Mouse (Mus musculus): ENCODE measurements around the gene Creb5. TPM values are rescaled to one million over a fixed set of nuclear protein-coding genes. Genes with fewer than 3 reads are reported as not detected.
A peak's percentile ranks its signal among the peaks of the same experiment; 100 is the strongest.

Creb5 gene
- polyA plus RNA-seq, 1 experiment from 2014 or later, result 4.2 TPM

DNA sequence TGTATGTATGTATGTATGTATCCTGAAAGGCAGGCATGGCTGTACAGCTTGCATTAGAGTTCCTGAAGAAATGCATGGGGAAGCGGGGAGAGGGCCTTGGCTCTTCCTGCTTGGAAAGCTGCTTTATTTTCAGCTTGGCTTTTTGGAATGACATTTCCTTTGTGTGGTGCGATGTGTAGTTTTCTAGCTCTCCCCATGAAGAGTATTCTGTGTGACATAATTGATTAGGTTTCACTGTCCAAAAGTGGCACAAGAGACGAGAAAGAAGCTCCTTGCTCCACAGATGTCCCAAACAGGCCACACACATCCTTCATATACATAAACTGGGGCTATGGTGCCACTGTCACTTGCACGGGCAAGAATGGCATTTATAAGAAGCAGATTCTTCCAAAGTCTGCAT lies 288.1 kb downstream of the Creb5 start:
- Histone ChIP-seq H3K4me1 (replicated peaks; ENCODE audit: control insufficient read depth, insufficient read depth, low read length) (peaks cover 16% of the 10 kb centered on the region), H3K27me3 (ENCODE audit: control insufficient read depth, insufficient read depth, low read length) (no peaks in the 10 kb centered on the region), H3K27ac (no peak overlapping the region), H3K9ac (no peak overlapping the region), H3K9me3 (ENCODE audit: control insufficient read depth, low read length) (no peaks in the 10 kb centered on the region), H3K4me2 (replicated peaks) (peak overlapping the region; percentile 47), H3K36me3 (replicated peaks; ENCODE audit: control insufficient read depth, insufficient read depth) (no peaks in the 10 kb centered on the region), H3K4me3 (replicated peaks; ENCODE audit: low read length) (no peak overlapping the region)
- 64% methylated on average over 4 of the region's 4 CpGs for WGBS
- DNase-seq (ENCODE audit: low spot score) (no peak), ATAC-seq (ENCODE audit: low FRiP score) (no peak)

DNA sequence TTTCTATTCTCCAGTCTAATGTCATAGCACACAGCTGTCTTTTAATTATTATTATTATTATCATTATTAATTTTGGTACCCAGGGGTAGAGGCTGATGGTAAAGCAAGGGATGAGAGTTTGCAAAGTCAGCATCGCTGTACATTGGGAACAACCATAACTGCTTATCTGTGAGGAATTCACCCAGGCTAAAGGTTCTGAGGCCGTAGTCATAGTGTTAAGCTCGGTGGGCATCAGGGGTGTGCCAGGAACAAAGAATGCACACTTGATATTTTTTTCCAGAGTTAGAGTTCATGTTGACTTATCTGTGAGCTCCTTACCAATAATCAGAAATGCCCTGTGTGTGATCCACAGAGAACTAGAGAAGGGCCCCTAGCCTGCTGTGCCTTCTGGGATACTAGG lies 288.8 kb downstream of the Creb5 start:
- Histone ChIP-seq H3K4me3 (replicated peaks; ENCODE audit: low read length) (no peak overlapping the region), H3K27ac (no peak overlapping the region), H3K9ac (no peak overlapping the region), H3K4me1 (replicated peaks; ENCODE audit: control insufficient read depth, insufficient read depth, low read length) (peaks cover 16% of the 10 kb centered on the region), H3K4me2 (replicated peaks) (no peak overlapping the region), H3K27me3 (ENCODE audit: control insufficient read depth, insufficient read depth, low read length) (no peaks in the 10 kb centered on the region), H3K36me3 (replicated peaks; ENCODE audit: control insufficient read depth, insufficient read depth) (no peaks in the 10 kb centered on the region), H3K9me3 (ENCODE audit: control insufficient read depth, low read length) (no peaks in the 10 kb centered on the region)
- ATAC-seq (ENCODE audit: low FRiP score) (no peak), DNase-seq (ENCODE audit: low spot score) (no peak)
- WGBS, result 97% methylated on average over 3 of the region's 3 CpGs

DNA sequence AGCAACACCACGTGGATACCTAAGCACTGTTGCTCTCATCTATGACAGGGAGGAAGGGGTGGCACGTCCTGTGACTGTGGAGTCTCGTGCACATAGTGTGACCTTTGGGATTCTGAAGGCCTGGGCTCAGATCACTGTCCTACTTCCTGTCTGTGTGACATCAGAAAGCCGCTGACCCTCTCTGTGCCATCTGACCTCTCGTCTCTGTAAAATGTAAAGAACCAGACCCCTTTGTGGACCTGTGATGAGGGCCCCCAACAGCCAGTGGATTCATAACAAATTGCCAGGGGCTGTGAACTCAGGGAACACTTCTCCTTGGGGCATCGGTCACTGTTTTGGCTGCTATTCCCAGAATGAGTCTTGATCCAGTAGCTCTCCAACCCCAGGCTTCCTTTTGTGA lies 289.8 kb downstream of the Creb5 start:
- WGBS, result 83% methylated on average over 6 of the region's 6 CpGs
- Histone ChIP-seq H3K4me1 (replicated peaks; ENCODE audit: control insufficient read depth, insufficient read depth, low read length) (peaks cover 16% of the 10 kb centered on the region), H3K9me3 (ENCODE audit: control insufficient read depth, low read length) (no peaks in the 10 kb centered on the region), H3K9ac (no peak overlapping the region), H3K4me2 (replicated peaks) (no peak overlapping the region), H3K27me3 (ENCODE audit: control insufficient read depth, insufficient read depth, low read length) (no peaks in the 10 kb centered on the region), H3K27ac (no peak overlapping the region), H3K36me3 (replicated peaks; ENCODE audit: control insufficient read depth, insufficient read depth) (no peaks in the 10 kb centered on the region), H3K4me3 (replicated peaks; ENCODE audit: low read length) (no peak overlapping the region)
- no peak for ATAC-seq (ENCODE audit: low FRiP score)
- DNase-seq (ENCODE audit: low spot score), result no peak

DNA sequence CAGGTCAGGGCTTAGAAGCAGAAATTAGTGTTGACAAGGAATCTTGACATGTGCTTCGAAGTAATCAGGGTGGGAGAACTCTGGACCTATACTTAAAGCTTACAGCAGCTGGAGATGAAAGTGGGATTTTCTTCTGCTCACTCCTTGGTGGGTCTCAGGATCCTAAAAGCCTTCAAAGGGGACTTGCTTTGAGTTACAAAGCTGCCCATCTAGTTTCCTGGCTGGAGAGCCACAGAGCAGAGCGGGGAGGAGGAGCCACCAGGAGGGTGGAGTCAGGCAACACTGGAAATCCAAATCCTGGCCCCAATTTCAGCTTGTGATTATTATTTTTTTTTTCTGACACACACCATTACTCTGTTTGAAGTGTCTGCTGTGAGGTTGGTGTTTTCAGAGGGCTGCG lies 290.7 kb downstream of the Creb5 start:
- H3K9me3 ChIP-seq (ENCODE audit: control insufficient read depth, low read length), result no peaks in the 10 kb centered on the region
- H3K4me3 ChIP-seq (replicated peaks; ENCODE audit: low read length), result no peak overlapping the region
- no peak overlapping the region for H3K9ac ChIP-seq
- no peak overlapping the region for H3K4me2 ChIP-seq (replicated peaks)
- no peaks in the 10 kb centered on the region for H3K36me3 ChIP-seq (replicated peaks; ENCODE audit: control insufficient read depth, insufficient read depth)
- DNase-seq (ENCODE audit: low spot score) (no peak), ATAC-seq (ENCODE audit: low FRiP score) (no peak)
- peaks cover 12% of the 10 kb centered on the region for H3K4me1 ChIP-seq (replicated peaks; ENCODE audit: control insufficient read depth, insufficient read depth, low read length)
- WGBS, result 85% methylated on average over 3 of the region's 3 CpGs
- H3K27me3 ChIP-seq (ENCODE audit: control insufficient read depth, insufficient read depth, low read length), result no peaks in the 10 kb centered on the region
- no peak overlapping the region for H3K27ac ChIP-seq

DNA sequence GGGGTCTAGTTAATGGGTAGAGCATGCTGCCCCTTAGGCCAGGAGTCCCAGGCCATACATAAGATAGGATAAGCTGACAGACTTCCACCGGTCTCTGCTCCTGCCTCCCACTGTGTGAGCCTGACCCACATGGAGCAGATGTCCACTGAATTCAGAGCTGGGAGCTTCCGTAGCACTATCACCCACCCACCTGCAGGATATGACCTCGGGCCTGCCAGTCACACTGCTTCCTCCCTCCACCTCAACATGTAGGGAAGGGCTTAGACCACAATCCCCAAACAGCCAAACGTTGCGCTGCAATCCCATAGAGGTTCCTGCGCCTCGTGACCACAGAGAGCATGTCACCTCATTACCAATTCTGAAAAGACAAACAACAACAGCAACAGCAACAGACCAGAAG lies 293.3 kb downstream of the Creb5 start:
- H3K4me1 ChIP-seq (replicated peaks; ENCODE audit: control insufficient read depth, insufficient read depth, low read length), result peaks cover 9% of the 10 kb centered on the region
- ATAC-seq (ENCODE audit: low FRiP score), result no peak
- 86% methylated on average over 7 of the region's 7 CpGs for WGBS

DNA sequence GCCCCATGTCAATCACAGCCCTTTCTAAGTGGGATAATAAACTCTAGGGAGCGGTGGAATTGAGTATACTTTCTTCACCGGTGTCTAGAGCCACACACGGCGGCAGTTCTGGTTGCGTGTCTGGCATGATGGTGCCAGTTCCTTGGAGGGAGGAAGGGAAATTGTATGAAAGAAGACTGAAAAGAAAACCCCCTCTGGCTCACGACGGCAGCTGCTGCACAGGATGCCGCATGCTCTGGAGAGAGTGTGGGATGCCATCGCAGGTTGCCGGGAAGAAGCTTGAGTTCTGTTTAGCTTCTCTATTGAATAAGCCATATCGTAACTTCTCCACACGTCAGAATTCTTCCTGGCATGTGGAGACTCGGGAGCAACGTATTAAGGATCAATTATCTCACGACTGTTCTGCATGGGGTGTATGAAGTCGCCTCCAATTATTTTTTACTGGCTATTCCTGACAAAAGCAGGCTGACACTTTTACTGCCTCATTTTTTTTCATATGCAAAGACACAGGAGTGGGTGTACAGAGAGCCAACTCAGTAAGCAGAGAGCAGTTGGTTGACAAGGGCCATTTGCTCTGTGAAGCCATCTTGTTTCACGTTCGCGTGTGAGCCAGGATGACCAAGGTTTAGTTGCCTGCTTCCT lies 296.3 kb downstream of the Creb5 start:
- no peak overlapping the region for H3K9ac ChIP-seq
- H3K4me2 ChIP-seq (replicated peaks), result peak overlapping the region; percentile 34
- no peaks in the 10 kb centered on the region for H3K36me3 ChIP-seq (replicated peaks; ENCODE audit: control insufficient read depth, insufficient read depth)
- H3K27ac ChIP-seq, result no peak overlapping the region
- H3K9me3 ChIP-seq (ENCODE audit: control insufficient read depth, low read length), result no peaks in the 10 kb centered on the region
- no peak for ATAC-seq (ENCODE audit: low FRiP score)
- H3K4me3 ChIP-seq (replicated peaks; ENCODE audit: low read length), result no peak overlapping the region
- WGBS, result 37% methylated on average over 19 of the region's 19 CpGs
- H3K27me3 ChIP-seq (ENCODE audit: control insufficient read depth, insufficient read depth, low read length), result no peaks in the 10 kb centered on the region
- peak; percentile 32 for DNase-seq (ENCODE audit: low spot score)
- H3K4me1 ChIP-seq (replicated peaks; ENCODE audit: control insufficient read depth, insufficient read depth, low read length), result peaks cover 9% of the 10 kb centered on the region

More for the DNA sequence above, 293.3 kb downstream of the Creb5 start:
- H3K27ac ChIP-seq, result no peak overlapping the region
- no peaks in the 10 kb centered on the region for H3K9me3 ChIP-seq (ENCODE audit: control insufficient read depth, low read length)
- H3K36me3 ChIP-seq (replicated peaks; ENCODE audit: control insufficient read depth, insufficient read depth), result no peaks in the 10 kb centered on the region
- no peaks in the 10 kb centered on the region for H3K27me3 ChIP-seq (ENCODE audit: control insufficient read depth, insufficient read depth, low read length)
- H3K4me3 ChIP-seq (replicated peaks; ENCODE audit: low read length), result no peak overlapping the region
- H3K9ac ChIP-seq, result no peak overlapping the region
- no peak overlapping the region for H3K4me2 ChIP-seq (replicated peaks)
- no peak for DNase-seq (ENCODE audit: low spot score)

DNA sequence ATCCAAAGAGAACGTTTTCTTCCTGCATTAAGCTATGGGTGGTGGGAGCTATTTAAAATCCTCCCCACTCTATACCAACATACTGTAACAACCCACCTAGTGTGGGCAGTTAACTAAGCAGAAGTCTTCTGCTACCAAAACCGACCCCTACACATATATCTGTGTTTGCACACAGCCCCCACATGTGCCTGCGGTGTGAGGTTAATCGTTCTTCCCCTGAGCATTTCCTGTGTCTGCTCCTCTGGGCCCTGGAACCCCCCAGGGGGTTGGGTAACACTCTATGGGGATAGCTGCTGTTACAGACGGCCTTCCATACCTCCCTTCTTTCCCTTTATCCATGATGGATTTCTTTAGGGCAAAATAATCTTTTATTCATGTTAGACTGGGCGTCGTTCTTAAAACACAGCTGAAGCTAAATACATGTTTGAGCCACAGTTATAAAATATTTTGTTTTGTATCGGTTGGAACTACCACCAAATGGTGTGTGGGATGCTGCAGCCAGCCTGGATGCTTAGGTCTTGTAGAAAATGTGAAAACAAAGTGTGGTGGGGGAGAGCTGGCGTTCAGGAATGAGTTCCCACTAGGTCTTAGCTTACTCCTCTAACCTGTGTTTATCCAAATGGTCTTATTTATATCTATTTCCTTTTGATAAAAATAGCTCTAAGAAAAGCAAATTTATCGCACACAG lies 297.8 kb downstream of the Creb5 start:
- H3K27me3 ChIP-seq (ENCODE audit: control insufficient read depth, insufficient read depth, low read length), result no peaks in the 10 kb centered on the region
- no peak for ATAC-seq (ENCODE audit: low FRiP score)
- H3K27ac ChIP-seq, result no peak overlapping the region
- H3K9me3 ChIP-seq (ENCODE audit: control insufficient read depth, low read length), result no peaks in the 10 kb centered on the region
- DNase-seq (ENCODE audit: low spot score), result no peak
- 58% methylated on average over 10 of the region's 10 CpGs for WGBS
- peaks cover 9% of the 10 kb centered on the region for H3K4me1 ChIP-seq (replicated peaks; ENCODE audit: control insufficient read depth, insufficient read depth, low read length)
- H3K4me3 ChIP-seq (replicated peaks; ENCODE audit: low read length), result no peak overlapping the region
- no peaks in the 10 kb centered on the region for H3K36me3 ChIP-seq (replicated peaks; ENCODE audit: control insufficient read depth, insufficient read depth)
- H3K9ac ChIP-seq, result no peak overlapping the region
- no peak overlapping the region for H3K4me2 ChIP-seq (replicated peaks)

DNA sequence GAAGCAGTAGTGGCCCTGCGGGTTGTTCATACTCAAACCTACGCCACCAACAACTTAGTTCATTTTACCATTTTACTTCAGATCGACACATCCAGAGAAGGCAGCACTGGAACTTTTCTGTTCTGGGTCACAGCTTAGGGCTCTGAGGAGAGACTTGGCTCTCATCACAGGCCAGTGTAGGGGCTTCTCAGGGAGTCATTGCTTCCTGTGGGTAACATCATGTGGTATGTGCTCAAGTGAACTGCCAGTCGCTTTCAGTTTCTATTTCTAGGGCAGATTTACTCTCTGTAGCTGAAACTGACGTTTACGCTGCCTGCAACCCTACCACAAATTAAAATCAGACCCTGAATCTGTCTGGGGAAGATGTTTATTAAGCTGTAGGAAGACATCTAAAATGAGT lies 302.7 kb downstream of the Creb5 start:
- Histone ChIP-seq H3K9me3 (ENCODE audit: control insufficient read depth, low read length) (no peaks in the 10 kb centered on the region), H3K4me3 (replicated peaks; ENCODE audit: low read length) (no peak overlapping the region), H3K27ac (no peak overlapping the region), H3K9ac (no peak overlapping the region), H3K27me3 (ENCODE audit: control insufficient read depth, insufficient read depth, low read length) (no peaks in the 10 kb centered on the region), H3K4me1 (replicated peaks; ENCODE audit: control insufficient read depth, insufficient read depth, low read length) (peaks cover 15% of the 10 kb centered on the region), H3K36me3 (replicated peaks; ENCODE audit: control insufficient read depth, insufficient read depth) (no peaks in the 10 kb centered on the region), H3K4me2 (replicated peaks) (no peak overlapping the region)
- 87% methylated on average over 6 of the region's 6 CpGs for WGBS
- DNase-seq (ENCODE audit: low spot score) (no peak), ATAC-seq (ENCODE audit: low FRiP score) (no peak)

DNA sequence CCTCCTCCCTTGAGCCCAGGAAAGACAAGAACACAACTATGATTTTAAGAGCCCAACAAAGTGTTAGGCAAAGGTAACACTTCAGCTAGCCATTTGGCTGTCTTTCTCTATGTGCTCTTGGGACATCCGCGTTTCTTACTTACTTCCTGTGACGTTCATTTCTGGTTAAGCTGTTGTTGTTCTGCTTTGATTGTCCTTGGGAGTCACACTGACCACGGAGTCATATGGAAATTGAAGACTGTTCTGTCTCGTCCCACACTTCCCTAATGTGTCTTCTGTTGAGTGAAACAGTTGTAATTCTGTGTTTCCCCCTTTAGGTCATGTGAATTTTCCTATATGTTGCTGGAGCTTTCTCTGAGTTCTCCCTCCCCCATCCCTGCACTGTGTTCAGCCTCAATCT lies 305.2 kb downstream of the Creb5 start:
- Histone ChIP-seq H3K4me2 (replicated peaks) (no peak overlapping the region), H3K4me1 (replicated peaks; ENCODE audit: control insufficient read depth, insufficient read depth, low read length) (peaks cover 15% of the 10 kb centered on the region), H3K36me3 (replicated peaks; ENCODE audit: control insufficient read depth, insufficient read depth) (no peaks in the 10 kb centered on the region), H3K9ac (no peak overlapping the region), H3K27ac (no peak overlapping the region), H3K9me3 (ENCODE audit: control insufficient read depth, low read length) (no peaks in the 10 kb centered on the region), H3K27me3 (ENCODE audit: control insufficient read depth, insufficient read depth, low read length) (no peaks in the 10 kb centered on the region), H3K4me3 (replicated peaks; ENCODE audit: low read length) (no peak overlapping the region)
- 88% methylated on average over 5 of the region's 5 CpGs for WGBS
- ATAC-seq (ENCODE audit: low FRiP score), result no peak
- no peak for DNase-seq (ENCODE audit: low spot score)

All from hindbrain, embryonic 14.5 days (tissue).